Comparison of ENCODE assay signal across 13 mouse cellular contexts in genomic region chr5:75405496-75405895, GRCm38 (mm10).
A peak's percentile ranks its signal among the peaks of the same experiment; 100 is the strongest.
DNase-seq lines count a peak whose midpoint lies in the region; ATAC-seq and TF ChIP-seq lines count a peak whose summit lies in the region.
"Had no signal": no experiment of that assay in that cellular context is flagged by ENCODE, and none has a peak within 500 bp of the region (broad histone marks: within the 10 kb centered on the region; RNA-seq: fewer than 3 reads in every experiment).

No protein-coding gene starts in this region.

- H3K9ac ChIP-seq in forebrain, postnatal 0 days = no peak overlapping the region
- H3K9ac ChIP-seq in midbrain, postnatal 0 days (replicated peaks; ENCODE audit: low read length, poor library complexity, severe bottlenecking) = no peak overlapping the region
- no peak overlapping the region for H3K9ac ChIP-seq in midbrain, embryonic 13.5 days (replicated peaks)
- H3K9ac ChIP-seq: embryonic facial prominence, embryonic 15.5 days had no signal

- 0 out of 2 replicates have a peak overlapping the region, but pooled peaks have one; percentile 26 for H3K27ac ChIP-seq in forebrain, embryonic 10.5 days
- no peak overlapping the region for H3K27ac ChIP-seq in forebrain, postnatal 0 days (ENCODE audit: low read depth, low read length)
- H3K27ac ChIP-seq in midbrain, postnatal 0 days (ENCODE audit: low read depth, low read length) = no peak overlapping the region
- no peak overlapping the region for H3K27ac ChIP-seq in midbrain, embryonic 13.5 days
- H3K27ac ChIP-seq: embryonic facial prominence, embryonic 15.5 days; heart, adult 2 months had no signal

- 40% methylated on average over 7 of the region's 7 CpGs for WGBS in forebrain, embryonic 10.5 days
- 17% methylated on average over 7 of the region's 7 CpGs for WGBS in forebrain, postnatal 0 days
- 22% methylated on average over 7 of the region's 7 CpGs for WGBS in midbrain, postnatal 0 days
- 28% methylated on average over 7 of the region's 7 CpGs for WGBS in midbrain, embryonic 13.5 days

- H3K4me1 ChIP-seq in forebrain, embryonic 10.5 days = peaks cover 61% of the 10 kb centered on the region
- H3K4me1 ChIP-seq in forebrain, postnatal 0 days (ENCODE audit: insufficient read depth) = peaks cover 4% of the 10 kb centered on the region; the same call in 1 of the 2 replicates
- 0 out of 2 replicates have a peak, but pooled peaks cover 3% of the 10 kb centered on the region for H3K4me1 ChIP-seq in midbrain, postnatal 0 days (ENCODE audit: insufficient read depth, low read length)
- peaks cover 39% of the 10 kb centered on the region for H3K4me1 ChIP-seq in midbrain, embryonic 13.5 days (replicated peaks)

- no peak overlapping the region for H3K4me3 ChIP-seq in forebrain, embryonic 10.5 days
- no peak overlapping the region for H3K4me3 ChIP-seq in forebrain, postnatal 0 days (ENCODE audit: low read depth, low read length)
- no peak overlapping the region for H3K4me3 ChIP-seq in midbrain, postnatal 0 days (ENCODE audit: low read depth, low read length)
- no peak overlapping the region for H3K4me3 ChIP-seq in midbrain, embryonic 13.5 days (replicated peaks)
- H3K4me3 ChIP-seq: embryonic facial prominence, embryonic 15.5 days; heart, adult 2 months had no signal

- no peak for TF ChIP-seq CTCF in forebrain, postnatal 0 days (IDR thresholded peaks at IDR 0.05; ENCODE audit: low read depth)
- TF ChIP-seq CTCF in midbrain, postnatal 0 days (IDR thresholded peaks at IDR 0.05) = no peak

- no peak overlapping the region for H3K4me2 ChIP-seq in forebrain, postnatal 0 days (ENCODE audit: low read depth)
- H3K4me2 ChIP-seq in midbrain, postnatal 0 days (ENCODE audit: low read depth, low read length, poor library complexity, severe bottlenecking) = no peak overlapping the region
- H3K4me2 ChIP-seq in midbrain, embryonic 13.5 days (replicated peaks) = no peak overlapping the region
- H3K4me2 ChIP-seq: embryonic facial prominence, embryonic 15.5 days had no signal

- H3K27me3 ChIP-seq in forebrain, embryonic 10.5 days (ENCODE audit: poor library complexity, severe bottlenecking) = peaks cover 36% of the 10 kb centered on the region
- H3K27me3 ChIP-seq in forebrain, postnatal 0 days (ENCODE audit: insufficient read depth, low read length) = peaks cover 9% of the 10 kb centered on the region; the same call in 1 of the 2 replicates
- H3K27me3 ChIP-seq in midbrain, postnatal 0 days (ENCODE audit: insufficient read depth, low read length) = peaks cover 4% of the 10 kb centered on the region; the same call in 1 of the 2 replicates
- peaks cover 18% of the 10 kb centered on the region for H3K27me3 ChIP-seq in midbrain, embryonic 13.5 days
- H3K27me3 ChIP-seq: embryonic facial prominence, embryonic 15.5 days had no signal

- no peaks in the 10 kb centered on the region for H3K36me3 ChIP-seq in forebrain, embryonic 10.5 days (replicated peaks)
- no peaks in the 10 kb centered on the region for H3K36me3 ChIP-seq in forebrain, postnatal 0 days (ENCODE audit: insufficient read depth)
- no peaks in the 10 kb centered on the region for H3K36me3 ChIP-seq in midbrain, postnatal 0 days (ENCODE audit: insufficient read depth, low read length)
- H3K36me3 ChIP-seq in midbrain, embryonic 13.5 days = no peaks in the 10 kb centered on the region
- H3K36me3 ChIP-seq: embryonic facial prominence, embryonic 15.5 days had no signal

- no peak for ATAC-seq in forebrain, postnatal 0 days
- no peak for ATAC-seq in midbrain, postnatal 0 days (ENCODE audit: low FRiP score)
- no peak for ATAC-seq in midbrain, embryonic 13.5 days
- ATAC-seq in granulocyte monocyte progenitor cell, adult 5-6 weeks (replicated peaks; ENCODE audit: poor library complexity, severe bottlenecking) = no peak

- no peaks in the 10 kb centered on the region for H3K9me3 ChIP-seq in forebrain, embryonic 10.5 days
- no peaks in the 10 kb centered on the region for H3K9me3 ChIP-seq in forebrain, postnatal 0 days (ENCODE audit: low read length)
- no peaks in the 10 kb centered on the region for H3K9me3 ChIP-seq in midbrain, postnatal 0 days (ENCODE audit: low read length)
- H3K9me3 ChIP-seq in midbrain, embryonic 13.5 days = no peaks in the 10 kb centered on the region
- H3K9me3 ChIP-seq: embryonic facial prominence, embryonic 15.5 days had no signal

- DNase-seq in forebrain, embryonic 10.5 days (ENCODE audit: extremely low spot score, low spot score) = peak; percentile 27
- no peak for DNase-seq in forebrain, postnatal 0 days
- peak; percentile 61 for DNase-seq in midbrain, postnatal 0 days (ENCODE audit: low spot score)
- DNase-seq in kidney, postnatal 14 days = peak; percentile 20
- no peak for DNase-seq in liver
- DNase-seq in layer of hippocampus, postnatal 36 days = no peak
- DNase-seq: cerebellum, adult 2 months; heart, adult 2 months; lung, postnatal 14 days; spleen, adult 18-20 months had no signal

Comparison
In these comparisons a context has a peak if more than half of its experiments do, and no peak if none do; other contexts are left out.
1. DNase-seq: peak in forebrain, embryonic 10.5 days (single experiment), midbrain, postnatal 0 days (single experiment) and kidney, postnatal 14 days (single experiment); none in forebrain, postnatal 0 days (single experiment), liver (single experiment) and layer of hippocampus, postnatal 36 days (0 of 2).